Mouse (Mus musculus) gastrocnemius, postnatal 14 days (tissue): Measurements from ENCODE around the gene OR5BS1P. TPM values are rescaled to one million over a fixed set of nuclear protein-coding genes. Genes with fewer than 3 reads are reported as not detected.

ENCODE experiments used
- microRNA-seq, 2 experiments: library from miRNA; unstranded; fragments of <30 nt; microRNA quantifications; one replicate each; pipeline ENCODE4 v1.2.0; 2021
- total RNA-seq, 2 experiments: library from RNA; stranded (reverse); gene quantifications; 2 replicates each; pipeline ENCODE4 v1.2.3; 2021

OR5BS1P gene
- total RNA-seq, 2 experiments from 2014 or later, result not detected

Small RNA genes within 50 kb of the gene (microRNA-seq; reads per million reads assigned to microRNA genes)
- 3.5 to 7.0 reads per million in 2 experiments for gene Mir1291

Other genes with a start within 250 kb of the OR5BS1P start
- not detected for gene Gm44579, start 248.9 kb upstream of the OR5BS1P start, total RNA-seq
- gene Olfr287, start 248.8 kb upstream of the OR5BS1P start, total RNA-seq, result not detected
- not detected for gene Olfr286, start 235.4 kb upstream of the OR5BS1P start, total RNA-seq
- not detected for gene H1fnt, start 212.6 kb upstream of the OR5BS1P start, total RNA-seq
- 10 to 100 TPM; 12.3 to 14.9 TPM for gene Zfp641, start 173.7 kb upstream of the OR5BS1P start, total RNA-seq
- not detected for gene Olfr285, start 152.5 kb upstream of the OR5BS1P start, total RNA-seq
- gene Olfr284, start 128.9 kb upstream of the OR5BS1P start, total RNA-seq, result not detected
- gene Olfr283, start 89.0 kb upstream of the OR5BS1P start, total RNA-seq, result not detected
- not detected for gene Olfr282, start 38.7 kb upstream of the OR5BS1P start, total RNA-seq
- gene Olfr281, start 17.3 kb upstream of the OR5BS1P start, total RNA-seq, result not detected
- not detected for gene Lalba, start 12.8 kb downstream of the OR5BS1P start, total RNA-seq
- not detected for gene Olfr279, start 22.5 kb downstream of the OR5BS1P start, total RNA-seq
- 10 to 100 TPM; 52.5 to 56.9 TPM for gene Kansl2, start 64.4 kb downstream of the OR5BS1P start, total RNA-seq
- gene Ccnt1, start 101.0 kb downstream of the OR5BS1P start, total RNA-seq, result 10 to 100 TPM; 20.4 to 20.6 TPM
- under 1 TPM in 1 of 2 experiments, not detected in 1; 0.44 TPM for gene 4930415O20Rik, start 101.1 kb downstream of the OR5BS1P start, total RNA-seq
- 10 to 100 TPM; 33.1 to 36.4 TPM for gene Adcy6, start 140.2 kb downstream of the OR5BS1P start, total RNA-seq
- gene Cacnb3, start 160.9 kb downstream of the OR5BS1P start, total RNA-seq, result 1 to 10 TPM; 6.6 to 9.5 TPM
- 10 to 100 TPM; 45.1 to 48.1 TPM for gene Ddx23, start 193.0 kb downstream of the OR5BS1P start, total RNA-seq
- gene Rnd1, start 207.6 kb downstream of the OR5BS1P start, total RNA-seq, result 1 to 10 TPM in 1 of 2 experiments, under 1 TPM in 1; 0.40 to 1.2 TPM
- not detected for gene Ccdc65, start 238.3 kb downstream of the OR5BS1P start, total RNA-seq